Mouse (Mus musculus) ES-Bruce4 (cell line): ENCODE results near the gene Dcxr.

Source experiments
- CTCF ChIP-seq: IDR thresholded peaks from one replicate; pipeline ENCODE4 v1.8.1; 2011; ENCODE audit warnings: low read depth, low read length
- EP300 ChIP-seq: IDR thresholded peaks from 2 replicates; pipeline ENCODE4 v1.6.1; 2011; ENCODE audit warnings: low read depth, low read length; ENCODE audit not compliant: insufficient read depth

DNA sequence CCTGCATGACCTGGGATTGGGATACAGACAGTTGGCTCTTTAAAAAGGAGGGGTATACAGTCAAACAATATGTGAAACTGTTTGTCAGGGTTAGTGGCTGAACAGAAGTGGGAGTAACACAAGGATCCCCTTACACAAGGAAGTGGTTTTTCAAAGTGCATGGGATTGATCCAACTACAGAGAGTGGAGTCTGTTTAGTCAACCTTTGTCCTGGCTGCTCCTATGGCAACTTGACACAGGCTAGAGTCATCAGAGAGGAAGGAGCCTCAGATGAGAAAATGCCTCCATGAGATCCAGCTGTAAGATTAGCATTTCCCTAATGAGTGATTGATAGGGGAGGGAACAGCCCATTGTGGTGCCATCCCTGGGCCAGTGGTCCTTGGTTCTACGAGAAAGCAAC, 41.1 kb upstream of the Dcxr start:
- TF ChIP-seq CTCF (no peak), EP300 (no peak)
